Mouse (Mus musculus) lung, adult 2 months (tissue): Measurements from ENCODE around the gene Arl14.

Experiments used
- CTCF ChIP-seq: fragments of 200-500 bp; IDR thresholded peaks from 2 replicates; pipeline ENCODE4 v1.5.1; 2011; ENCODE audit warnings: mild to moderate bottlenecking, low read length, control low read depth; ENCODE audit not compliant: insufficient read depth
- POLR2A ChIP-seq: fragments of 200-500 bp; IDR thresholded peaks from 2 replicates; pipeline ENCODE4 v1.6.1; 2011; ENCODE audit warnings: low read depth, mild to moderate bottlenecking, control low read depth, low read length, borderline replicate concordance; ENCODE audit errors: extremely low read depth

- TF ChIP-seq CTCF (no peak), POLR2A (no peak)
Observed at GRCm38 (mm10) chr3:69177914-69178313, 44.3 kb upstream of the Arl14 start.
